Mouse (Mus musculus): Measurements from ENCODE around the gene Commd2.

Gene Commd2

DNA sequence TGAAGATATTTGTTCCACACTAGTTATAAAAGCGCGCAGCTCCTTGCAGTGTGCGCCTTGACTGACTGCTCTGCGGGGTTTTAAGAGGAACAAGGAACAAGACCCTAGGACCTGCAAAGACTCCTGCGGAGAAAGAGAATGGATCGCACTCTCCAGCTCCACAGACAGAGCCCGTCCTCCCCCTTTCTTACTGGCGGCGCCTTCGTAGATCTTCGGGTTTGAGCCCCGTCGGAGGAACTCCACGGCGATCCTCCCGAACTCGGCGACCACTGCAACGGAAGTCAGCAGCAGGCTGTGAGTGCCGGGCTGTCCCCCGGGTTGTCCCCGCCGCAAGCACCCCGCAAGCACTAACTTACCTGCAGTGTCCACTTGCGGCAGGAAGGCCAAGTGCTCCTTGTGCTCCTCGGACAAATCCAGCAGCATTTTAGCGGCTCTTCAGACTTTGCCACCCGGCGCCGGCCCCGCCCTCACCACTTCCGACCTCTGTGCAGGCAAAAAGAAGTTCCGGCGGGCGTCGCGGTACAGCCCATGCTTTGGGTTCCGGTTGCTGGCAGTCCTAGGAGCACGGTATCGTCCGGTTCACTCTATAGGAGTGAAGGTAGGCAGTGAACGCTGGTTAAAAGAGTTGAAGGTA, at the start of gene Commd2:
TSS of gene Commd2 (minus strand) at position 485 of the 634 bp plus-strand sequence.
- peak; percentile 88 to 89 for DNase-seq (ENCODE audit: low spot score in 2 of 2)

DNA sequence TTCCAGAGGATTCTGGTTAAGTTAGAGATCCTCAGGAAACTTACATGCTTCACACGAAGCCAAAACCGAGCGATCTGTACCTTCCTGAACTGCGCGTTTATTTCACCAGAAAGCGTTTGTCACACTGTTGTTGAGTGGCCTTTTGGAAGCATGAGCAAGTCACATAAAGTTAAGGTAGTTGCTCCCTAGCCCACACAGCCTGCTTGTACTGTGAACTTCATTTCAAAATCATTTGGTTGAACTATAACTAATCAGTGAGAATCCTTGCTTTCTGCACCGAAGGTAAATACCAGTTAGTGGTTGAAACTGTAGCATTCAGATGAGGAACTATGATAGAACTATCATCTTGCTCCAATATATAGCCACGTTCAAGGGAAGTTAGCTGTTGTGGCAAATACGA, 45.3 kb upstream of the Commd2 start:
- no peak for DNase-seq (ENCODE audit: low spot score in 2 of 2)

DNA sequence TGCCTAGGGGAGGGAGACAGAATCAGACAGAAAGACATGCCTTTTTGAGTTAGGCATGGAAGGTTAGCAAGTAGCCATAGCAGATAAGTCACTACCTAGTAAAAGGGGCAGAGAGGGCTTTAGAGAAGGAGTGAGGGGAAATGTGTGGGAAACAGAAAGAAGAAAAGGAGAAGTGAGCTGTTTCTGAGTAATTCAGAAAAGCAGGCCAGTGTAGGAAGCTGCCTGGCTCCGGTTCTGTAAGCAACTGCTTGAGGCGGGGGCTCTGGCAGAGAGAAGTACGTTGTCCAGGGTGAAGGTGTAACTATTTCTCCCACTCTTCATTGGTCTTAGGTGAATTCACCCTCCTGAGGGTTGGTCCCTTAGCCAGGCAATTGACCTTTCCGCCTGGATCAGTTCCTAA, 44.7 kb upstream of the Commd2 start:
- DNase-seq (ENCODE audit: low spot score in 2 of 2) = no peak

- DNase-seq (ENCODE audit: low spot score in 2 of 2) = no peak
Measured at GRCm38 (mm10) chr3:57692719-57693118, 41.2 kb upstream of the Commd2 start, which contains the start of gene Ankub1. Gene Ankub1 (minus strand): TSS chr3:57692799.

- DNase-seq (ENCODE audit: low spot score in 2 of 2) = no peak
Measured at GRCm38 (mm10) chr3:57691772-57692171, 40.3 kb upstream of the Commd2 start.

- no peak for DNase-seq (ENCODE audit: low spot score in 2 of 2)
Measured at GRCm38 (mm10) chr3:57677786-57678185, 26.3 kb upstream of the Commd2 start.

DNA sequence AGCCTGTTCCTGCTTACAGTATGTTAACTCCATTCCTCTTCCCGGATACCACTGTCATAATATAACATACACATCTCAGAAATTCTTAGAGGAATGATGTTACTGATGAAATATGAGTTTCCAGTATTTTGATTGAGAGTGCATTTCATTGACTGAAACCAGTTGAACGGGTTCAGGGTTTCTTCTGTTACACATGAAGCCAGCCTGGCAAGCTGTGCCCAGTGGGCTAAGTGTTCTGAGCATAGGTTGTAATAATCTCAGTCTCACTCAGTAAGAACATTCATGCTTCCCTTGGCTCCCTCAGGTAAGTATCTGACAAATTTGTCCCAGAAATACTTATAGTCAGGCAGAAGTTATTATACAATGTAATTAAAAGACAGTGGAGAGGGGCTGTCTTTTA, 22.6 kb upstream of the Commd2 start:
- no peak for DNase-seq (ENCODE audit: low spot score in 2 of 2)

GRCm38 (mm10) chr3:57673586-57673985, 22.1 kb upstream of the Commd2 start:
- DNase-seq (ENCODE audit: low spot score in 2 of 2) = no peak

GRCm38 (mm10) chr3:57667054-57667723, 15.7 kb upstream of the Commd2 start:
- DNase-seq (ENCODE audit: low spot score in 2 of 2) = peak; percentile 50 to 60

DNA sequence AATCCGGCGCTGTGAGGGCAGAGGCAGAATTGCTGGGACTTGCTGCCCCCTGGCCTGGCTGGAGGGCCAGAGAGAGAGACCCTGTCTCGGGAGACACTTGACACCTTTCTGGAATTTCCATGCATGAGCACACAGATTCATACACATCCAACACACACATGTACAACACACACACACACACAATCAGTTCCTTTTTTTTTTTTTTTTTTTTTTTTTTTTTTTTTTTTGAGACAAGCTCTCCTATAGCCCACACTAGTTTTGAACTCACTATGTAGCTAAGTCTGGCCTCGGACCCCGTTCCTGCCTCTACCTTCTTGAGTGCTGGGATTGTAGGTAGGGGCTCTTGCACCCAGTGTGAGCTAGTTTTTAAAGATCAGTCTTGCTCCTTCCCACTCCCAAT, 14.4 kb upstream of the Commd2 start:
- DNase-seq (ENCODE audit: low spot score in 2 of 2) = no peak

GRCm38 (mm10) chr3:57664682-57665081, 13.2 kb upstream of the Commd2 start:
- DNase-seq (ENCODE audit: low spot score in 2 of 2) = no peak

DNA sequence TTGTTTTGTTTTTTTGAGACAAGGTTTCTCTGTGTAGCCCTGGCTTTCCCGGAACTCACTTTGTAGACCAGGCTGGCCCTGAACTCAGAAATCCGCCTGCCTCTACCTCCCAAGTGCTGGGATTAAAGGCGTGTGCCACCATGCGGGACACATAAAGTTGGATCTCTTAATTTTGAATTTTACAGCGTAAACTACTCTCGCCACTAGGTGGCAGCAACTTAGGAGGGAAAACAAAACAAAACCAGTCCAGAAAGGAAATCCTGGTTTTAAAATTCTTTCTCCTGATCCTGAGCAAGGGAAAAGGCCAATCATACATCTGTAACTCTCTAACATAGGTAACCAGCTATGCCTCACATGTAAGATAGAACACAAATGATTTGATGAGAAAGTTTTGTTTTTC, 12.2 kb upstream of the Commd2 start:
- peak in 1 of 2 experiments; percentile 14 for DNase-seq (ENCODE audit: low spot score in 2 of 2)

GRCm38 (mm10) chr3:57658608-57659007, 7.1 kb upstream of the Commd2 start:
- DNase-seq (ENCODE audit: low spot score in 2 of 2) = no peak

- DNase-seq (ENCODE audit: low spot score in 2 of 2) = no peak
Measured at GRCm38 (mm10) chr3:57653646-57654045, 2.1 kb upstream of the Commd2 start.

DNA sequence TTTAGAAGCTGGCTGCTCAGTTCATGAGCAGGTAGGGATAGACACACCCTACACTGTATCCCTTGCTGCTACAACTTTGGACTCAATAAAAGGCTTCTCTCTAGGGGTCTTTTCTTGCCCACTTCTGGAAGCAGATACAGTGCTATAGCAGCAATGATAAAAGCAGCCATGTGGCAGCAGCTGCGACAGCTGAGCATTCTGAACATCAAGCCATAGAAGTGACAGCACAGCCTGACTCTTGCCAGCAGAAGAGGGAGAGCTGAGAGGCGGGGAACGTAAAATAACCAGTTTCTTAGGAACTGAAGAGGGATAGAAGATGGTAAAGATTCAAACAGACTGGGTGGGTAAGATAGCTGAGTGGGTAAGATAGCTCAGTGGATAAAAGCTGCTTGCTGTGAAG, 970 bp upstream of the Commd2 start:
- no peak for DNase-seq (ENCODE audit: low spot score in 2 of 2)

- no peak for DNase-seq (ENCODE audit: low spot score in 2 of 2)
Measured at GRCm38 (mm10) chr3:57651865-57652259, 347 bp upstream of the Commd2 start.

GRCm38 (mm10) chr3:57643191-57643590, 8.3 kb downstream of the Commd2 start:
- DNase-seq (ENCODE audit: low spot score in 2 of 2) = no peak

- DNase-seq (ENCODE audit: low spot score in 2 of 2) = no peak
Measured at GRCm38 (mm10) chr3:57637596-57637995, 13.9 kb downstream of the Commd2 start.

- no peak for DNase-seq (ENCODE audit: low spot score in 2 of 2)
Measured at GRCm38 (mm10) chr3:57634763-57635487, 16.6 kb downstream of the Commd2 start.

DNA sequence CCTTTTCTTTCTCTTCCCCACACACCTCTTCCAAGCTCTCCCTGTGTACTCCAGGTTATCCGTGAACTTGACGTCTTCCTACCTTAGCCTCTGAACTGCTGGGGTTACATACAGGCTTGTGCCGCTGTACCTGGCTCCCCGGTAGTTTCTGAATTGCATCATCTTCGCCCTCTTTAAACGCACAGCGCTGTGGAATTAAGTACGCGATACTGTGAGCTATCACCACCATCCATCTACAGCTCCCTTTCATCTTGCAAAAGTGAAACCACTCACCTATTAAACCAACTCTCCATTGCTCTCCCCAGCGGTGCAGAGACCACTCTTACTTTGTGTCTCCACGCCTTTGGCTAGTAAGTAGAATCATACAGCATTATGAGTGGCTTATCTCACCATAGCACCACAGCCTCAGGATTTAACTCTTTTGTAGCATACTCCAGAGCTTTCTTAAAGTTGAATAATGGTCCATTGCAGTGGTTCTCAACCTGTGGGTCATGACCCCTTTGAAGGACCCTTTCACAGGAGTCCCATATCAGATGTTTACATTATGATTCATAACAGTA, 24.5 kb downstream of the Commd2 start:
- DNase-seq (ENCODE audit: low spot score in 2 of 2) = no peak

DNA sequence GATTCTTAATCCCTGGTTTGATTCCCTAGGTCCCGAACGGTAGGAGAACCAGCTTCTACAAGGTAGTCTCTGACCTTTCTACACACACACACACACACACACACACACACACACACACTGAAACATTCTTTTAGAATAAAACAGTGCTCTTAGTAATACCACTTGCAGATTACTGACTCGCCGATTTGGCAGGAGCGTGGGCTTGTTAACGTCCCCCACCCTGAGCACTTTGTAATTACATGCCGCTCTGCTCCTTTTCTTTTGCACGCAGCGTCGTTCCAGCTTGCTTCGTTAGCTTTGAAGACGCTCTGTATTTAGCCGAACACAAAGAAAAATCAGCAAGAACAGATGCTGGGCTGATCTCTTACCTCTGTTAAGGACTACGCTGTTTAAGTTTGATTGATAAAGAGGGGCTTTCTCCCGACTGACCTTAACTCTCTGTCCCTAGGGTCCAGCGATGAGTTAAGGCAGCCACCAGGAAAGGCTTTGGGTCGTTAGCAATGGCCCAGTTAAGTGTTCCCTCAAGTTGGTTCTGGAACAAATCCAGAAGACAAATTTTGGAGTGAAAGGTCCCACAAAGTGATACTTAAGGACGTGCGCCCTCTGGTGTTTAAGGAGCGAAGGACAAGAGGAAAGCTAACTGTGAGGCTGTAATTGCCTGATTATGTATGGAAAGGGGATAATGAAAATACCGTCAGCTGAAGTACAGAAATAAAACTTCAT, 26.1 kb downstream of the Commd2 start:
- peak; percentile 64 to 70 for DNase-seq (ENCODE audit: low spot score in 2 of 2)

- DNase-seq (ENCODE audit: low spot score in 2 of 2) = no peak
Measured at GRCm38 (mm10) chr3:57619718-57620117, 31.8 kb downstream of the Commd2 start.

Measured in frontal cortex, postnatal 25 days (tissue).